Mouse (Mus musculus) bone marrow macrophage, adult 2 months (primary cell): Measurements from ENCODE around the gene Lhpp.

ENCODE experiments used
- CTCF ChIP-seq: IDR thresholded peaks from 2 replicates; pipeline ENCODE4 v1.5.1; 2012; ENCODE audit warnings: low read depth, mild to moderate bottlenecking, low read length, moderate library complexity
- POLR2A ChIP-seq: IDR thresholded peaks from 2 replicates; pipeline ENCODE4 v1.6.1; 2012; ENCODE audit warnings: mild to moderate bottlenecking, low read depth, low read length, borderline replicate concordance

- TF ChIP-seq POLR2A (no peak), CTCF (no peak)
Measured at GRCm38 (mm10) chr7:132683923-132684322, 73.5 kb downstream of the Lhpp start.
